Mouse (Mus musculus) bone marrow, adult 2 months (tissue): ENCODE results near the gene Elf2.

ENCODE experiments used
- CTCF ChIP-seq: fragments of 200-500 bp; IDR thresholded peaks from 2 replicates; pipeline ENCODE4 v1.5.1; 2011; ENCODE audit warnings: low read length, control low read depth; ENCODE audit not compliant: control insufficient read depth, insufficient read depth
- POLR2A ChIP-seq: fragments of 200-500 bp; IDR thresholded peaks from 2 replicates; pipeline ENCODE4 v1.6.1; 2011; ENCODE audit warnings: low read depth, mild to moderate bottlenecking, control low read depth, low read length, borderline replicate concordance; ENCODE audit not compliant: control insufficient read depth

DNA sequence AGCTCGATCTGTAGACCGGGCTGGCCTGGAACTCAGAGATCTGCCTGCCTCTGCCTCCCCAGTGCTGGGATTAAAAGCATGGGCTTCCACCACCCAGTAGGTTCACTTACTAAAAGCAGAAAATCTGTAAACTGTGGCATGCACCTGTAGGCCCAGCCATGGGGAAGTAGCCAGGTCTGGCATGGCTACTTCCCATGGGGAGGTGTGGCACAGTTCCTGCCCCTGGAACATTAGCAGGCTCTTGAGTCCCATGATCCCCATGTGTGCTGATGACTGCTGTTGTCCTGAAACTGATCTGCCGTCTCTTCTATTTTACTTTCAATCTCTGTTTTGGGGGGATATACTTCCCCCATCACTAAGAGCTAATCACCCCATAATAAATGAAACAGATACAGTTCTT, 127.4 kb downstream of the Elf2 start:
- TF ChIP-seq CTCF (no peak), POLR2A (no peak)
